Mouse (Mus musculus): ENCODE measurements at regions not wholly inside any gene's neighbourhood (a gene's known extent, or its start where the extent isn't known, plus 50 kb on each side); places are given as distances from the start of the nearest gene placed in this dataset.

DNA sequence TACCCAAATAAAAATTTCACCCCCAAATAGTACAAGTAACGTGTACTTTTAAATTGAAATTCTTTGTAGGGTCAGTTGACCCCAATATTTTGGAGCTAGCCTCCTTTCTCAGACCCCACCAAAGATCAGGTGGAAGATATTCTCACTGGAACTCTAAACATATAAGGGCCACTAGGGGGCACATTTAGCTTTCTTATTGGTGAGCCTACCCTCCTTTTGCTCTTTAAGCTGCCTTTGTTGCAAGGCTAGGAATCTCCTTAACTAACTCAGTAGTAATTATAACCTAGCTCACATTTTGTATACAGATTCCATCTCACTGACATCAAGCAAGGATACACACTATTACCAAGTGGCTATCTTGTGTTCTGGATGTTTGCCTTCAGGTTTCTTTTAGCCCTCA, 155.8 kb downstream of the Gm28710 start:
- TF ChIP-seq CTCF (conservative IDR thresholded peaks at IDR 0.05; ENCODE audit: insufficient read depth, insufficient read length, low read depth, low read length) (0 out of 2 replicates have a peak, but pooled peaks have one; percentile 13), POLR2A (IDR thresholded peaks at IDR 0.05; ENCODE audit: low read depth, low read length) (no peak)
